Mouse (Mus musculus): ENCODE measurements around the gene Dpep2nb.

Dpep2nb gene

GRCm38 (mm10) chr8:105961101-105961500 lies 44.7 kb downstream of the Dpep2nb start:
- DNase-seq (ENCODE audit: inconsistent ontology term): no peak

- DNase-seq (ENCODE audit: inconsistent ontology term): no peak
Observed at GRCm38 (mm10) chr8:105959350-105959749, 46.4 kb downstream of the Dpep2nb start.

GRCm38 (mm10) chr8:105957813-105958212 lies 48.0 kb downstream of the Dpep2nb start:
- DNase-seq (ENCODE audit: inconsistent ontology term): no peak

GRCm38 (mm10) chr8:105956556-105956955 lies 49.2 kb downstream of the Dpep2nb start:
- no peak for DNase-seq (ENCODE audit: inconsistent ontology term)

- DNase-seq (ENCODE audit: inconsistent ontology term): peak; percentile 100
Observed at GRCm38 (mm10) chr8:105951057-105951659, 54.6 kb downstream of the Dpep2nb start.

- peak; percentile 81 for DNase-seq (ENCODE audit: inconsistent ontology term)
Observed at GRCm38 (mm10) chr8:105949350-105949749, 56.4 kb downstream of the Dpep2nb start.

Measured in Muller cell, postnatal 12 days (primary cell).